Mouse (Mus musculus) common myeloid progenitor, adult 5-6 weeks (primary cell): ENCODE measurements around the gene Lmod2. TPM values are rescaled to one million over a fixed set of nuclear protein-coding genes. Genes with fewer than 3 reads are reported as not detected.

Source experiments
- ATAC-seq: replicated peaks from 2 replicates; pipeline ENCODE4 v1.8.0; 2016; ENCODE audit warnings: low read depth, mild to moderate bottlenecking, moderate TSS enrichment, inconsistent platforms; ENCODE audit not compliant: poor library complexity, severe bottlenecking
- total RNA-seq: library from RNA; stranded (forward); fragments of 200-1000, 187-1606 nt; gene quantifications from 2 replicates; pipeline ENCODE4 v1.2.3, GENCODE M21; 2017

Gene Lmod2
- total RNA-seq, 1 experiment from 2014 or later = not detected

GRCm38 (mm10) chr6:24600726-24601125, 3.2 kb downstream of the Lmod2 start:
- no peak for ATAC-seq

GRCm38 (mm10) chr6:24601668-24602067, 4.1 kb downstream of the Lmod2 start:
- ATAC-seq = no peak

GRCm38 (mm10) chr6:24602351-24602750, 4.8 kb downstream of the Lmod2 start:
- ATAC-seq = no peak

- ATAC-seq = no peak
Observed at GRCm38 (mm10) chr6:24602993-24603392, 5.4 kb downstream of the Lmod2 start.

- no peak for ATAC-seq
Observed at GRCm38 (mm10) chr6:24604289-24604688, 6.7 kb downstream of the Lmod2 start.

GRCm38 (mm10) chr6:24605631-24606030, 8.1 kb downstream of the Lmod2 start:
- no peak for ATAC-seq

- ATAC-seq = no peak
Observed at GRCm38 (mm10) chr6:24606512-24606911, 8.9 kb downstream of the Lmod2 start.

GRCm38 (mm10) chr6:24607531-24607930, 10.0 kb downstream of the Lmod2 start:
- ATAC-seq = no peak

- no peak for ATAC-seq
Observed at GRCm38 (mm10) chr6:24608129-24608528, 10.6 kb downstream of the Lmod2 start.

- no peak for ATAC-seq
Observed at GRCm38 (mm10) chr6:24608682-24609081, 11.1 kb downstream of the Lmod2 start.

- ATAC-seq = no peak
Observed at GRCm38 (mm10) chr6:24609531-24609930, 12.0 kb downstream of the Lmod2 start.

GRCm38 (mm10) chr6:24610358-24610757, 12.8 kb downstream of the Lmod2 start:
- ATAC-seq = no peak

GRCm38 (mm10) chr6:24612074-24612755, 14.7 kb downstream of the Lmod2 start:
- ATAC-seq = no peak

GRCm38 (mm10) chr6:24613346-24613745, 15.8 kb downstream of the Lmod2 start:
- ATAC-seq = no peak

GRCm38 (mm10) chr6:24613918-24614317, 16.4 kb downstream of the Lmod2 start:
- no peak for ATAC-seq

GRCm38 (mm10) chr6:24616746-24617145, 19.2 kb downstream of the Lmod2 start:
- no peak for ATAC-seq

GRCm38 (mm10) chr6:24619285-24620045, 21.9 kb downstream of the Lmod2 start:
- no peak for ATAC-seq

- ATAC-seq = no peak
Observed at GRCm38 (mm10) chr6:24620936-24621335, 23.4 kb downstream of the Lmod2 start.

- ATAC-seq = no peak
Observed at GRCm38 (mm10) chr6:24622098-24622497, 24.5 kb downstream of the Lmod2 start.

GRCm38 (mm10) chr6:24627586-24628030, 30.0 kb downstream of the Lmod2 start:
- ATAC-seq = peak; percentile 98

- no peak for ATAC-seq
Observed at GRCm38 (mm10) chr6:24628499-24628898, 30.9 kb downstream of the Lmod2 start.
